Mouse (Mus musculus) G1E (cell line): Measurements from ENCODE around the gene Sertad3.

Experiments
- CTCF ChIP-seq: IDR thresholded peaks from 2 replicates; pipeline ENCODE4 v1.5.1; 2012; ENCODE audit warnings: low read depth, low read length, inconsistent platforms, mixed read lengths
- GATA1 ChIP-seq: IDR thresholded peaks from 2 replicates; pipeline ENCODE4 v1.6.1; 2012; ENCODE audit warnings: borderline replicate concordance, low read length, inconsistent platforms, mixed read lengths
- GATA2 ChIP-seq: IDR thresholded peaks from 2 replicates; pipeline ENCODE4 v1.6.1; 2012; ENCODE audit warnings: low read depth, low read length, inconsistent platforms, borderline replicate concordance
- TAL1 ChIP-seq: conservative IDR thresholded peaks from 2 replicates; pipeline ENCODE4 v1.6.1; 2012; ENCODE audit warnings: low read depth, low read length, inconsistent platforms, mixed read lengths

GRCm38 (mm10) chr7:27514961-27515360, 41.4 kb downstream of the Sertad3 start:
- TF ChIP-seq CTCF (no peak), TAL1 (no peak), GATA1 (no peak), GATA2 (no peak)
